Mouse (Mus musculus) kidney, postnatal 10 days (tissue): ENCODE results near the gene Dgkb.

ENCODE experiments used
- DNase-seq: peaks from one replicate; pipeline ENCODE4 v3.0.0; 2021; ENCODE audit warnings: mixed read lengths

Gene Dgkb

DNA sequence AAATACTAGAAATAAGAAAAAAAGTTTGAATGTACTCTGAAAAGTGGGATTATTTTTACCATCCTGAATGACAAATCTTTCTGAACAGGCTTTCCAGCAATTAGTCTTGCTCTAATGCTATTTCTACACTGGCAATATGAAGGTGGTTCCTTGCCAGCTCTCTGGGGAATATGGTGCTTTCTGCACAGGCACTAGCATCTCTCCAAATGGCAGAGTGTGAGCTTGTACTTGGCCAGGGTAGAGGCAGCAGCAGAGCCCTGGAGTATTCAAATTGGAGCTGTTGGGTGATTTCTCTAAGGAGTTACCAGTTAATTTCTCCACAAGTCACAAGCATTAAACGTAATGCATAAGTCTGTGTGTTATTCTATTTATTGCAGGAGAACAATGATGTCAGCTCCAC lies 569.5 kb downstream of the Dgkb start:
- DNase-seq, result no peak

DNA sequence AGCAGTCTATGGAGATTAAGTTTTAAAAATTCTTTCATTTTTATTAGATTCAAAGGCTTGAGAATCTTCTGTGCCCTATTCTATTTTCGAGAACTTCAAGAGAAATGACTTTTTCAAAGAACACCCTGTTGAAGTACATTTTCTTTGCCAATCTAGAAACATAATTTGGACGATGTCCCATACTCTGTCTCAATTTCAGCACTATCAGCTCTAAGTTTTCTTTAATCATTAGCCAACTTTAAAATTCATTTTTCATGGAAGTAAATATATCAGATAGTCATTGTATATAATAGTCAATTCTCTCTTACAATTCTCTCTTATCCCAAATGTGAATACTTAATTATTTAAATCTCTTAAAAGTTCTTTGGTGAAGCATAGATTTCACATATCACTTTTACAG lies 570.1 kb downstream of the Dgkb start:
- no peak for DNase-seq

DNA sequence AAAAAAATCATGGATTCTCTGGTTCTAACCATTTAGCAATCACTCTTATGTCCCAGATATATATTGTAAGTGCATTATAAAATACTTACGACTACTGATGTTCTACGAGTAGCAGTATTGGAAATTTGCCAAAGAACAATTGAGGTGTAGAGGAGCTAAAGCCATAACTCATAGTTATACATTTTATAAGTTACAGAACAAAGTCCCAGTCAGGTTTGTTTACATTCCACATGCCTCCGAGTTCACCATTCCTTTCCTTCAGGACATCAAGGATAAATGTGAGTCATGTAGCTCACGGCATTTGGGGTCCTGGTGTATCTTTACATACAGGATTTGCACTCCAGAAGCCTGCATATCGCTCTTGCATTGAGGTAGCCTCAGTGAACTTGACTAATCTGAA lies 570.7 kb downstream of the Dgkb start:
- no peak for DNase-seq

DNA sequence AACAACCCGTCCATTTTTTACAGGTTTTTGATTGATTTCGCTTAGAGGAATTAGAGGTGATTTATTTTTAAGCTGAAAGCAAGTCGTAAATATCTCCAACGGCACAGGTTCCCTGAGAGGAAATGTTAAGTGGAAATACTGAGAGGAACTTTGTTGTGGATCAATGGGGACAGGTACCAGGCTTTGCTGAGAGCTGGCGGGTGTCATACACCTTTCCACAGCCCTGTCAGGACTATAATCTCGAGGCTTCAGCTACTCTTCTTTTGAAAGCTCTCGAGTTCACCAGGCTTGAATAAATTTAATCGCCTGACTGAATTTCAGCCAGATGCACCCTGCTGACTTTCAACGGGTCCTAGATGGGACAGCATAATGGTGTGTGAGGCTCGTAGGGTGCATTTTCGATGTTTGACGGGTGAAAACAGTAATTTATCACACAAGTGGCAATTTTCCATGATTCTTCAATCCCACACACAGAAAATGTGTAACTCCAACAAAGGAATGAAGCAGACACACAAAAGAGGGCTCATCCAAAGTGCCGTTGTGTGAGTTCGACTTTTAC lies 580.3 kb downstream of the Dgkb start:
- no peak for DNase-seq

DNA sequence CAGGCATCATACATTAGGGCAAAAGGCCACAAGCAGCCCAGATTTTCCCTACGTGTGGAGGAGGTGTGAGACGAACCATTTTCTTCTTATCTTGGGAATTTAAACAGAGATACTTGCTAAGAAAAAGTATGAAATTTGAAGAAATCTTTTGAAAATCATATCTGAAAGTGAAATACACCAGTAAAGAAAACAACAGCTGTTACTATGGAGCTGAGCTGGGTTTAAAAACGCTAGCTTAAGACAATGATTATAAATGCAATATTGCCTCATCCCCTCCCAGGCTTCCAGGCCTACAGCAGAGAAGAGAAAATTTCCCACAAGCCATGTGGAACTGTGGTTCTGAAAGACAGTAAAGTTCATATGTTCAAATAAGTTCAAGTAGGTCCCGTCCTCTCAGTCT lies 582.6 kb downstream of the Dgkb start:
- DNase-seq, result no peak

DNA sequence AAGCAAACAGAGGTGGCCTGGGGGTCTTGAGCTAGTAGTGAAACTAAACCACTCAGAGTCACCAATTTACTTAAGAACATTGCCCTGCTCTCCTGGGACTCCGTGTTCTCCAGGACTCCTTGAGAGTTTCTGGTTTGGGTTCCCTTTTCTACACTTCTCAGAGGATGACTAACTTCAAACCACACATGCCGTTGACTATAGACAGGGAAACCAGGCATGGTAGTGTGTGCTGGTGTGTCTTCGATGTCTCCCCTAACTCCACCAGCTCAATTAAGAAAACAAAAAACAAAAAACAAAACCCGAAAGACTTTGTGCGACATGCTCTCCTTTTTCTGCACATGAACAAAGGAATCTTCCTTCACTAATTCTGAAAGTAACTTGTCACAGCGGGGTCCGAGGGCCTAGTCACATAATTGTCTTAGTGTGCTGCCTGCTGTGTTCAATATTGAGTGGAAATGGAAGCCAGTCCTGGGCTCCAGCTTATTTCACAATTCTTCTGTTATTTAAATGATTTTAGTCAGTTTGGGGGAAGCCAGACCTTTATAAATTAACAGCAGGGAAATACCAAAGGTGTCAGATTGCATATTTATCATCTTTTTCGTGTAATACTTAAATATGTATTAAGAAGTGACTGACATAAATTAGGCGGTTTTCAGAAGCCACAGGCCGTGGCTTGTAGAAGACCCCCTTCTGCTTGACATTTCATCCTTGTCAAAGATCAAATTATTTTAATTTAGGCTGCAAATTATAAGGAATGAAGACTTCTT lies 618.0 kb downstream of the Dgkb start:
- no peak for DNase-seq

DNA sequence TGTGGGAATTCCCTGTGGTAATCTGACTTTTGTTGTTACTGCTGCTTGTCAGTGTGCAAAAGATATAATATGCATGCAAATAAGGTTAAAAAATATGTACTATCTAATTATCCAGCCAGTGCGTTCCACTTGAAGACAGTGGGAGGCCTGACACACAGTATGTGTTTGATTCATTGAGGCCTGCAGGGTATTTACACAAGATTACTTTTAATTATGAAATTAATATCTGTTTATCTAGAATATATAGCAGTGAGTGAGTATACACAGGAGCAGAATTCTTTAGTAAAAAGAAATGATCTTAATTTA lies 618.6 kb downstream of the Dgkb start:
- no peak for DNase-seq

DNA sequence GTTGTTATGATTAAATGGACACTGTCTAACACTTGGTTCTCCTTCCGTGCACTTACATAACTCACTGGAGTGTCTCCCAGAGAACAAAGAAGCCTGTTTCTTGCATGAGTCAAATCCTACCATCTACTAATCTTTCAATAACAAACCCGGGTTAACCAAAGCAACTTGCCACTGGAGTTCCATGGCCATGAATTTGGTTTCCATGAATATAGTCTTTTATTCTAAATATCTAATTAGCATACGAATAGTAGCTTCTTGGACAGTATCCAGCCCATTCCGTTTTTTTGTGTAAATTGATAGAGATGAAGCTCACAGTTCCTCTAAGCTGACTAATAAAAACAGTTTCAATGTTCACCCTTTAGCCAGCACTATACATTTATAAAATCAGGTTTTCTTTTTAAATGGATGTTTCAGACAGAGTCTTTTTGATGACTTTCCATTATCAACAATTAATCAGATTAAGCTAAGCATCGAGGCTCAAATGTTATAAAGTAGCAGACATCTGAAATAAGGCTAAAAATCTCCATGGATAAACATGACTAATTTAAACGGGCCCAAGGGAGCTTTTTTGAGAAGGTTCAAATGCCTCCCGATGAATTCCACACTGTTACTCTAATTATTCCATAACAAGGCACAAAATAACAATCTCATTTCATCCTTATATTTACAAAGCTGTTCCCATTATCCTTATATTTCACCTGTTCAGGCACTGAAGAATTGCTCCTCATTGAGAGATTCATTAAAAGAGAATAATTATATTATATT lies 633.0 kb downstream of the Dgkb start:
- DNase-seq, result no peak

DNA sequence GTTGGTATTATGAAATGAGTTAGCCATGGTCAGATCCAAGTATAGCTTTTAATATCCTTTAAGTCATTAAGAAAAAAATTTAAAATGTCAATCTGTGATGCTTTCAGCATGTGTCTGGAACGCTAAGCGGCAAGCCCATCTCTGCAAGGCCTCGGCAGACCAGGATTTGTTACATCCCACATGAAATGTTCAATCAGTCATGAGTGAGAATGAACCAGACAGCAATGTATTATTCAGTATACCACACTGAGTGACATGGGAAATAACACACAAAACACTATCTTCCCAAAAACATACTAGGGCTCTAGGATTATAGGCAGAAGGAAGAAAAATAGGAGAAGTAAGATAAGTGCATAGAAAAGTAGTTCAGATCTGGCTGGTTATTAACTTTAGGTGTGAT lies 634.2 kb downstream of the Dgkb start:
- no peak for DNase-seq

DNA sequence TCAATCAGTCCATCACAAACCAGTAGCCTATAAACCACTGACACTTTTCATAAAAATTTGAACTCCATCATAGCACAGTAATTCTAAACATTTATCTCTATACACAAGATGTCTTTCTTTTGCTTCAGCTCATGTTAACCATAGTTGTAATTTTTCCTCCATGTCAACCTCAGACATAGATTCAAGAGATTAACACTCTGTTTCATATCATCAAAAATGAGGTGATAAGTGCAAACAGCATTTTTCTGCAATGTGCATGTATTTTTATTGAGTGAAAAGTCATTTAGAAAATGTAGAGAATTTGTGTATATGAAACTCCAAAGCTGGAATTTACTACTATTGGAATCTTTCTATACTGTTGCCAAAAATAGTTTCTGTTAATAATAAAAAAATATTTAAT lies 650.7 kb downstream of the Dgkb start:
- DNase-seq, result no peak

DNA sequence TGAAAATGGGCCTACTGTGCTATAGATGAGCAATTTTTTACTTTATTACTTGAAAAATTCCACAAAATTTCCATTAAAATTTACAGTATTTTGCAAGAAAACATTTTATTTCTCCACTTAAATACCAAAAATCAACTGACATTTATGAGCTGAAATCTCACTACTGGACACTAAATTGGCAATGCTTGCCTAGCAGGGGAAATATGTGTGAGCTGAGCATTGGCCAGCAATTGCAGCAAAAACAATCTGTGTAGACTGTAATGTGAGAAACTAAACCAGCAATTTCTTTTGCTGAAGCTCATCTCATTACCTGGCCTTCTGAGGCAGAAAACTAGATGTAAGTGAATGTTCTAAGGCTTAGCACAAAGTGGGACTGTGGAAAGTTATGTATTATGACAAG lies 651.1 kb downstream of the Dgkb start:
- no peak for DNase-seq

DNA sequence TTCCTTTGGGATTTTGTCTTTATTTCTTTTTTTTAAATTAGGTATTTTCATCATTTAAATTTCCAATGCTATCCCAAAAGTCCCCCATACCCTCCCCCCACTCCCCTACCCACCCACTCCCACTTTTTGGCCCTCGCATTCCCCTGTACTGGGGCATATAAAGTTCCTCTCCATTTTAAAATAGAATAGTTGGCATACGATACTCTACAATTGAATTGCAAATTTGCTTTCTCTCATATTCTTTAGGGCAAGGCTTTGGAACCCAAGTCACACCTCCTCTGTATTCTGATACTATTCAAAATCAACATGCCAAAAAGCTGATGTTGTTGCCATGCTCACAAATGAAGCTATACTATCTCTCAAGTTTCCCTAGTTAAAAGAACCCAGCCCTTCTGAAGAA lies 679.7 kb downstream of the Dgkb start:
- no peak for DNase-seq

DNA sequence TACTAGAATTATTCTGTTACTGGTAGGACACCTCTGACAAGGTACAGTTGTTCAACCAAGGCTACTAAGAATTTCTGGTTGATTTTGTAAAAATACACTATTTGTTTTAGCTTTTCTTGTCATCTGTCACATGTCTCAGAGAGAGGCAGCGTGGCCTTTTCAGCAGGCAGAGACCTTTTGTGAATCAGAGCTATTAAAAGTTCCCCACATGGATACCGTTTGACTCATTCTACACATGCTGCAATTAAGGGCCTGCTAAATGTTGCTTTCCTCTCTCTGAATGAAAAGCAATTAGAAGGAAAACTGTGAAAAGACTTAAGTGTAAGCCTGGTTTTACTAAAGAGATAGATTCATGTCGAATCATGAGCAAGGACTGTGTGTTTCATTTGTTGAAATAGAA lies 683.4 kb downstream of the Dgkb start:
- DNase-seq, result no peak

DNA sequence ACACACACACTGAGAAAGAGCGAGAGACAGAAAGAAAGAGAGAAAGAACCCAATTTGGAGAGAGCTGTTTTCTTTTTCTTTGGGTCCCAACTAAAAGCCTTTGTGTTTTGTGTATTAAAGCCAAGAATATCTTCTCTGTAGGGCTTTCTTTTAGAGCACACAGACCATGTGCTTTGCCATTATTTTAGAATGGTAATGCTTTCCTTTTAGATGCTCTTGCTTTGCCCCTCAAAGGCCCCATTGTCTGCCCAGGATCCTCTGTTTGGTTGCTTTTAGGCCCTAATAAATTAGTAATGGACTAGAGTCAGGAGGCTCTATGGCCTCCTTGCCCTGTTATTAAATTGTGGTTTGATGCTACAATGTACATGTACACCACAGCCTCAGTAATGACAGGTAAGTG lies 690.7 kb downstream of the Dgkb start:
- DNase-seq, result no peak

DNA sequence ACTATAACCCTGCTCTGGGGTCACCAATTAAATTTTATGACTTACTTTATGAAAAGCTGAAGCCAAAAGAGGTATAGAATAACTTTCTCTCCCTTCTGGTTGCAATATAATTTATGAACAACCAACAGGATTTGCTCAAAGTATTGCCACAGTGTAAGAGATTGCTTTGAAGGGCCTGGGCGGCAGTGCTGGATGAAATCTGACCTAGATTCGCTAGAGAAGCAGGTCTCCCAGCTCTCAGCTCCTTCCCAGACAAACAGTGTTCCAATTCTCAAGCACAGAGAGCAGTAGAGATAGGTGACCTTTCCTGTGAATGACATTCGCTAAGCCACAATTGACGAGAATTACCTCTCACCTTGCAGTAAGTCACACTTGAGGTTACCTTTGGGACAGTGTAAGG lies 727.9 kb downstream of the Dgkb start:
- no peak for DNase-seq

DNA sequence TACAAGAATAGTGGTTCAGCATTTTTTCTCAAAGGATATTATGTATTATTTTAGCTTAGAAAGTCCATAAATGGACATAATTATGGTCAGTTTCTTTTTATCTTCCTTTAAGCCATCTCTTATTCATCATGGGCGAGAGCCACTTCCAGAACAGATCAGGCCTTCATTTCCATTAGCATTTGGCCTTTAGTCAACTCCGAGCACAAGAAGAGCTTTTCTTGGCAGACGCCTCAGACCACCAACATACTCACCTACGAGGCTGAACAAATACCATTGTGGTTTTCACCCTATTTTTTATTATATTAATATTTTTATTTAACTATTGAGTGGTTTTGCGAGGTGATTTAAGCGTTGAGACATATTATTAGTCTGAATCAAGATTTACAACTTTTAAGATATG lies 759.6 kb downstream of the Dgkb start:
- DNase-seq, result no peak

DNA sequence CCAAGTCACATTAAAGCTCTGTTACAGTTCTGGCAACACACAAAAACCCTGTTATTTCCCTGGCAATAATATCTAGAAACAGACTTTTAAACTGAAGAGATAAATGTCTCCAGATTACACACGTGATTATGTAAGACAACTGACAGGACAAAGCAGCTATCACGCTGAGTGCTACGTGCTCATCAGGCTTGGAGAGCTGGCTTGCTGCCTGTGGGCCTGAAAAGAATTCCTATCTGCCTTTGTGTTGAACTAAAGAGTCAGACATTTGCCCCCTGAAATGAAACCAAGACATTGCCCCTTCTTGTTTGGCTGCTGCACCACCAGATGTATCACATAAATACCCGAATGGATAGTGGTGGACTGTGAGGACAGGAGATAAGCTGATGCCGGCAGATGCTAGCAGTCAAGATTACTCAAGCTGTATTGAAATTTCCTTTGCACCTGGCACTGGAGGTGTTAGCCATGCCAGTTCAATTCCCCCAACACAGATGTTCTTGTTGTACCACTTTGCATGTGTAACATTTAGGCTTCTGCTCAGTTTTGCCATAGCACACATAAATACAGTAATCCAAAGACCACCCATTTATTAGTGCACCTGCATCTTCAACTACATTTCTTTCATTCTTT lies 761.8 kb downstream of the Dgkb start:
- DNase-seq, result no peak

DNA sequence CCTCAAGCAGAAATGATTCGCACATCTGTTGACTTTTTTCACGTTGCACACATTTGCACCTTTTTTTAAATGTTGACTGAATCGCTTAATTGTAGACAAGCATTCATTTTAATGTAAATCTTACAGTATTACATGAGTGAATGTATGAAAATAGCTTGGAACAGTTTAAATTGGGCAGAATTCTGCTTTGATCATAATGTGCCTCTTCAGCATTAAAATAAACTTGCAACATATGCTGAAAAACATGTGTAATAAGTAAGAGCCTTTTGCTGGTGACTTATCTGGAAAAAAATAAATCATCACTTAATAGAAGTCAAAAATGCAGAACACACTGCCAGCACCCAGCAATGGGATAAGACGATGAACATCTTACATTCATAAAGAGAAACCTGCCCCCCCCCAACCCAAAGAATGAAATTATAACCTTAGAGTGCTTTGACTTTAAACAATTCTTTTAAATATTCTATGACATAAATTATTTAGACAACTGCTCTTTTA lies 768.9 kb downstream of the Dgkb start:
- no peak for DNase-seq

DNA sequence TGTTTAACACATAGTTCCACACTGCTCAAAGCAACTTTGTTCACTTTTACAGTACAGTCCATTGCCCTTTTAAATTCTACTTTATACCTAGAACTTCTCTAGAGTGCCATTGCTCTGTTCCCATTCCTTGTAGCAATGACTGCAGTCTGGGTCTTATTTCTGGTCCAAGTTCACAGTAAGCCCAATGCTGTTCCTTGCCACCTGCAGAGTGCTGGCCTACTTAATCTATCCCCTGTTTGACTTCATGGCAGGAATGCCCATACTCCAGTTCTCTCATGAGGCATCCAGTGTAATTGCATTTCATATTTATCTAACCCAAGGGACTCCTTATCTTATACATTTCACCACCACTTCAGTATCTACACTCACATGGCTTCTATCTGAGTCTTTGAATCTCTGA lies 772.4 kb downstream of the Dgkb start:
- DNase-seq, result no peak

DNA sequence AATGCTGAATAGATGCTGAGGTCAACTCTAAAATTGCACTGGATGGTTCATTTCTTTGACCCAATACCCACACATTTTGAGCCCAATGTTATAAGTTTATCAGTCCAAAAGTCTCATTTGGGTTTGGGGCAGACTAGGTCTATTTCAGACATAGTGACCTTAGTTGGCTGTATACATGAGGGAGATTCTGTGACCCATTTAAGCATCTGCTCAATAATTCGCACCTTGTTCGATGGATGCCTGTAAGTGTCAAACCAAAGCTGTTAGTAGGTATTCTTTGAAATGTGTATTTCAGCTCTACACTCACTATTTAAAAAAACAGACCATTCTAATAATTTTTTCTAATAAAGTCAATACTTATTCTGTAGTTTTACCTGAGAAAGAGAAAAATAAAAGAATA lies 776.1 kb downstream of the Dgkb start:
- DNase-seq, result no peak

DNA sequence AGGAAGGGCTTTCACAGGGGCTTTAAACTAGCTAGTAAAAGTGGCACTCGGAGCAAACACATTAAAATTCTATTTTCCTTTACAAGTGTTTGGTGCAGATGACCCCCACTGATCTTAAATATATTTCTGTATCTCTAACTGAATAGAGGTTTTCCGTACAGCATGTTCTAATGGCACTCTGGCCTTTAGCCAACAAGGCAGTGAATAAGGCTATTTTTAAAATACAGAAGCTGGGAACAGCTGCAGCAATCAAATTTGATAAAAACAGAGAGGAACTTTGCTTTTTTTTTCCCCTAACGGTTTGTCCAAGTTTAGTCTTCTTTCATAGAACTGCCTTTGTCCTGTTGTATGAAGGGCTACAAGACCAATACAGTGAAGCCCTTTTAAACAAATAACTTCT lies 776.5 kb downstream of the Dgkb start:
- DNase-seq, result peak; percentile 30

DNA sequence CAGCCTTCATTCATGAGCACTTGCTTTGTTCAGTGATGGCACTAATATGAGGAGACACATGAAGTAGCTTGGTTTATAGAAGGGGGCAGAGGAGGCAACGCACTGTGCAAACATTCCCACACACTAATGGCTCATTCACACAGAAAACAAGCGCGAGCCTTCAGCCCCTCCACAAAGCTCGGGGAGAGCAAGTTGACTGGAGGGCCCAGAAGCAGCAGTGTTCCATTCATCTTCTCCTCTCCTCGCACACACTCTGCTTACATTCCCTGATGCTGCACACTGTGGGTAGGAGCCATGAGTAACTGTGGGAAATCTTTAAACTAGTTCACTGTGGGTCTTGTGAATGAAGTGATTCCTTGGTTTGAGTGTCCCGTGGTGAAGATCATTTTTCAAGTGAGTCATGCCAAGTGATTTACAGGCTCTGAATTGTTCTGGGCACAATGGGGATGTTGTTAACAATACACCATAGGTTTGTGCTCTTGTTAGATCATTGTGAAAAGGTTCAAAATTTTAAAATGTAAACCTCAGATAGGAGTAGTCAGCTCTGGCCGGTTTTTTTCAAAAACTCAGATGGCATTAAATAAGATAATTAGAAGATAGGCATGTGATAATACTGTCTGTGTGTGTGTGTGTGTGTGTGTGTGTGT lies 779.0 kb downstream of the Dgkb start:
- DNase-seq, result no peak

DNA sequence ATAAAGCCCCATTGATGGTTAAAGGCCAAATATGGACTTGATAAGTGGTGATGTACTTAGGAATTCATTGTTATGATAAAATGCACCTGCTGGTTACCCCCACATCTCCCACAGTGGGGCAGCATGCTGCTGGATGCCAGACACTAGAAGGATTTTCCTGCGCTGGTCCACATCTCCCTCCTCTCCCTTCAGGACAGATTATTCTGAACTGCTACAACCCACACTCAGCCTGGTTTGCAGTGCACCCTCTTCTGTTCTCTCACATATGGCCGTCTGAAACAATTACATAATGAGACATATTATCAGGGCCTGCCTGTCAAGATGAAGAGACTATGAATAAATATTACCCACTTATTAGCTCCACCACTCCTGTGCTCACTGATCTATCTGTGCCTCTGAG lies 780.6 kb downstream of the Dgkb start:
- DNase-seq, result no peak
